Mouse (Mus musculus) regulatory T cell (primary cell): ENCODE results near the gene Dennd2a.

Experiments
- in situ Hi-C: fragments of 300-600 bp; cut with MboI, MseI; formaldehyde crosslinking; loops from one replicate; pipeline ENCODE4 v1.15.1; 2025; ENCODE audit warnings: high pct_unique_total_duplicates

Dennd2a gene

DNA sequence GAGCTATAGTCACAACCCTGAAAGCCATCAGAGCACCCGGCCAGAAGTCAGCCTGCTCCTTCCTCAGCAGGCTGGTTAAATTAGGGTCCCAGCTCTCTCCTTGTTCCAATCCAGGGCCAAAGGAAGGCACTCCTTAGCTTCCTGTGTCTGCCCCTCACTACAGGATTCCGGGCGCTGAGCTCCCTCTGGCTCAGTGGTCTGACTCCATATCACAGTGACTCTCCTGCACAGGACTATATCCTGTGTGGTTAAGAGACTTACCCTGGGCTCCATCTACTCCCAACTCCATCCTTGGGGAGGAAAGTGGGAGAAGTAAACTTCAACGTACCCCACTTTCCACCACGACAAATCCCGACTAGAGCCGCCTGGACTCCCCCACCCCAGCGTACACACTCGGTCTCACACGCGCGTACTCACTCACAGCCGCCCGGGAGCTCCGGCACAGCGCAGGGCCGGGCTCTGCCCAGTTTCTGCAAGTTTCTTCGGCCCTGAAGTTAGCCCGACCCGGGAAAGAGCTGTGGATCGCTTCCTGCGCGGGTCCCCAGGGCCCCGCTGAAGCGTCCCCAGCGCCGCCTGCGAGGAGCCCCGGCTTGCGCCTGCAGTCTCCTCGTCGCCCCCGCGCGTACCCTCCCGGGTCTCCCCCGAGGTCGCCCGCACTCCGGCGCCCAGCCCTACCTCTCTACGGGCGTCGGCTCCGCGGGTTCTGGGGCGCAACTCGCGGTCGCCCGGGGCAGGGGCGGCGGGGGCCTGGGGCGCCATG, 587 bp downstream of the Dennd2a start:
- in situ Hi-C loops, result no loop called here

DNA sequence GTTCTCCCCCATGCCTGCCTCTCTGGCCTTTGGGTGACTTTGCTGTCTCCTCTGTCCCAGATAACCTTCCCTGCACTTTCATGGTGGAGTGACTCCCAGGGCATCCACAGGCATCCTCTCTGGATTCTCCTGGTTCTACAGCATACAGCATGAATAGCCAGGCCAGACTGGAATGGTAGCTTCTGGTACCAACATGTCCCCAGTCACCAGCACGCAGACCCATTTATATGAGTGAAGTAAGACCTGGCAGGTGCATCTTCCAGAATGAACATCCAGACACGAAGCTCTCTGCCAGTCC, 2.1 kb downstream of the Dennd2a start:
- in situ Hi-C loops, result no loop called here

DNA sequence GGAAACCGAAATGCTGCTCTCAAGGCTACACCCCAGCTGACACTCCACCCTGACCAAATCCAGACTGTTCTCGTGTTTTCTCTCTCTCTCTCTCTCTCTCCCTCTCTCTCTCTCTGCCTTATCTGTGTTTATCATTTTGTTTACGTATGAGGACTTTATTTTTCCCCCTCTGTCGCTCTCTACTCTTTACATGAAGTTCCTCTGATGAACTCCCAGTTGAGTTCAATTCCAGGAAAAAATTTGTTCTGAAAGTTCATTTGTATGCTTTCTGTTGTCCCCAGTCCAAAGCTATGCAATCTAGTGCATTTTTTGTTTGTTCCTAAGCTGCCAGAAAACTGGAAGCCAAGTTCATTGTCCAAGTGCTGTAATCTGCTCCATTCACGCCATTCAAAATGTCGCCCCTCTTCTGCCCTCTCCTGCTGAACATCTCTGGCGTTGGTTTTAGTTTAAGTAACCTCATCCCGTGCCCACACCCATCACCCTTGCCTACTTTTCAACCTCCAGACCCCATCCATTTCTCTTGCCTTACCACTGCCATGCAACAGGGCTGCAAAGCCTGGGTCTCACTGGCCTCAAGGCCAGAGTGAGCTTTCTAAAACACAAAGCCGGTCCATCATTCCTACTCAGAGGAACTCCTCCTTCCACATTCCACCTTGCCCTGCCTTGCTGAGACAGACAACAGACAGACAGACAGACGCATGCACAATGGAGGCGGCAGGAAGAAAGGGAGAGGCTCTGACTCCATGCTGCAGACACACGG, 2.6 kb downstream of the Dennd2a start:
- in situ Hi-C loops, result no loop called here

DNA sequence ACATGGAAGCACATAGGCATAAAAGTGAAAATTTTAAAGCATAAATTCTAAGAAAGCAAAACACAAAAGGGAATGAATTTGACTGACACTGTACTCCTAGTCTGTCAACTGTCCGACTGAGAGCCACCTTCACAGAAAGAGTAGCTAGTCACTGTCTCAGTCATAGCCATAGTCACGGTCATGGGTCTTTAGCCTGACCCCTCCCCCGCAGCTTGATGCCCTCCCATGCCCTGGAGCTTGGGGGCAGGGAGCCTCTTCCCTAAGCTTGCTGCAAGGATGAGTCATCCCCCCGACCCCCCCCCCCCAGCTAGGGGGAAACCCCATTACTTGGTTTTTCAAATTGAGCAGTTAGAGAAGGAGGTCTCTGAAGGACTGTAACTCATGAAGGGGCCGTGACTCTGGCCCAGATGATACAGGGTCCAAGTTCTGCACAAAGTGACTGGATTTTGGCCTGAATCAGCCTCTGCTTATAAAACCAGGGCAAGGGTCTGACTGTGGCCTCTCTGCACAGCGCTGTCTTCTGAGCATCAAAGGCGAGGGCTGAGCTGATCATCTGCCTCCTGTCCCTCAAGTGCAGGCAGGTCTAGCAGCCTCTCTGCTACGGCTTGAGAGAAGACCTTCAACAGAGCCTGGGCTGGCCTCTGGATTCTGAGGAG, 5.6 kb downstream of the Dennd2a start:
- in situ Hi-C loops, result no loop called here

DNA sequence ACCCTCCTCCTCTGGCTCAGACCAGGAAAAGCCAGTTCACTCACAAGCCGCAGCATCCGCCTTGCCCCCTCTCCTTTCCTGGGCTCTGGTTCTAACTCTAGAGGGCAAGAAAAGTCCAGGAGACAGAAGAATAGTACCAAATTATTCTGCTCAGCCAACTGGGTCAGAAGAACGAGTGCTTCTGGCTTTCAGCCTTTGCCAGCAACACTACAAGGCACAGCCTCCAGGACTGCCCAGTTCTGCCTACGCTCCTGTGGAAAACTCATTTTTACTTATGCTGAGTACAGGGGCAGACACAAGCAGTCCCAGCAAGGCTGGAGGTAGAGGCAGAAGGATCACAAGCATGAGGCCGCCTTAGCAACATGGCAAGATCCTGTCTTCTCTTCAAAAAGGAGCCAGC, 9.6 kb downstream of the Dennd2a start:
- in situ Hi-C loops, result no loop called here

DNA sequence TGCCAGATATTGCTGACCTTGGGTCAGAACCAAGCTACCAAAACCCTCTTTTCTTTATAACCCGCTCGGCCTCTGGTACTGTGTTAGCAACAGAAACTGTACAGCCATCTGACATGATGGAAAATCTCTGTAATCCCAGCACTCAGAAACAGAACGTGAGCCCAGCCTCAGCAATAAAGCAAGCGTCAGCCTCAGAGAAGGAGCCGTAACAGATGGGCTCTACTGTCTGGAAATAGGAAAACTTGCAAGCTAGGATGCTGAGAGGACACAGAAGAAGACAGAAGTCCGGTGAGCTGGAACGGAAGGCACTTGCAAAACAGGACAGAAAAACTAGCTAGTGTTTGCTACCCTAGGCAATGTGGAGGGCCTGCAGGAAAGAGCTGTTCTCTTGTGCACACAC, 12.2 kb downstream of the Dennd2a start:
- in situ Hi-C loops, result no loop called here

DNA sequence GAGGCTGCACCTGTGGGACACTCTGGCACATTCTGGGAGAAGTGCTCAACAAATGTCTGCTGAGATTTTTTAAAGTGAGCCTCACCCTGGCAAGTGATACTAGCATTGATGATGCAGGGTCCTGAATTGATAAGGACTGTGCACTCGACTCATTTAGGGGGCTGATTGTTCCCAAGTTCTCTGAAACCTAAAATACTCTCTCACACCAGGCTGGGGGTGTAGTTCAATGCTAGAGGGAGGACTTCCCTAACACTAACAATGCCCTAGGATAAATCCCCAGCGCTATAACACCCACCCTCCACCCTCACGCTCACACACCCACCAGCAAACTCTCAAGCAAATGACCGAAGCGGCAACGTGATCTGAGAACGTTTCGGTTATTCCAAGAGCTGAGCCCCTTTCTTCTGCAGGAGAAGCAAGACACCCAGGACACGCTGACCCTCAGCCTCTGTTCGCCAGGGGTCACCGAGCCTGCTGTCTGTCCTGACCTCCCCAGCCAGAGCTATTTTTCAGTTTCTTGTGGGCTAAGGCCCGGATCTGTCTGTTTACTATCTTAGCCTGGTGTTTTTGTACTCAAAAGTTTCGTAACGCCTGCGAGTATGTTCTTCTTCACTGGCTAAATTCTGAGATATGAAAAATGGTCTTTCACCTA, 13.8 kb downstream of the Dennd2a start:
- in situ Hi-C loops, result no loop called here

DNA sequence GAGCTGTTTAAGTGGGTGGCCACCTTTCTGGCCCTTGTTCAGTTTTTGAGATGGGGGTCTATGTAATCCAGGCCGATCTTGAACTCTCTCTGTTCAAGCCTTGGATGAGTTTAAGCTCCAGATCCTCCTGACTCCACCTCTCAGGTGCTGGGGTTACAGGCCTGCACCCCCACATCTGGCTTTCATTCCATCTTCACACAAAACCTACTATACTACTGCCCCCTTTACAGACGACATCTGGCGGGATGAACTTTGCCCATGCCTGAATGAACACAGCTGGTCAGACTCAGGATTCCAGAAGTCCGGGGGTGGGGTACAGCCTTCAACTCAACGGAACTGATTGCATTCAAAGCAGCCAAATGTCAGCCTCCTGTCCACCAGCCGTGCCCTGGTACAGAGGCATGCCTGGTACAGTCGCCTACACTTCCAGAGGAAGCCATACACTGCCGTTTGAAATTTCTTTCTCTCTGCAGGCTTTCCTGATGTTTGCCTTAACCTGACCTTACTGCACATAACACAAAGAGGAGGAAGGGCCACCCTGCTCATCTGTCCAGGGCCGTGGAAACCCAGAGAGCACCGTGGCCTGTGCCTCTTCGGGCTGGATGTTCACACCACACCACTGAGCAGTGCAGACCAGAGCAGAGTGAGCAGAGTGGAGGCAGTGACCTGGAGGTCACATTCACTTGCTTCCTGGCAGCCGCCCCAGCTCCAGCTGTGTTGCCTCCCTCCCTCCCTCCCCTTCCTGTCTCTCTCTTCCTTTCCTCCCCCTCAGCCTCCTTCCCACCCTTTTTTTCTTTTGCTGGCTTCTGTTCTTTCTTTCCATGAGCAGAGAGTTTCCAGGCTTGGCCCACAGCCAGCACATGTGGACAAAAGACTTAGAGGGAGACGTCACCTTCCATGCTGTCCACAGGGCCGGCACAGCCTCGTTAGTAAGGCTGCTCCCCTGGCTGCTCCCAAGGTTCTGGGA, 14.8 kb downstream of the Dennd2a start:
- in situ Hi-C loops, result no loop called here

DNA sequence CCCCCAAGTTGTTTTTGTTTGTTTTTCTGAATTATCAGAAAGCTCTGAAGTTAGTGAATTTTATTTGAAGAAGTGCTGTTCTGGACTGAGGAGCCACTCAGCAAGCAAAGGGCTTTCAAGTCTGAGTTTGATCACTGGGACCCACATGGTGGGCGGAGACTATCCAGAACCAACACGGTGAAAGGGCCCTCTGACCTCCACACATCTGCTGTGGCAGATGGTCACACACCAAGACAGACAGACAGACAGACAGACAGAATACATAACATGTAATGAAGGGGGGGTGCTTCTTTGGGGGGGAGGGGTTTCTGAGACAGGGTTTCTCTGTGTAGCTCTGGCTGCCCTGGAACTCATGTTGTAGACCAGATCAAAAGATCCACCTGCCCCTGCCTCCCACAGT, 17.1 kb downstream of the Dennd2a start:
- in situ Hi-C loops, result no loop called here

DNA sequence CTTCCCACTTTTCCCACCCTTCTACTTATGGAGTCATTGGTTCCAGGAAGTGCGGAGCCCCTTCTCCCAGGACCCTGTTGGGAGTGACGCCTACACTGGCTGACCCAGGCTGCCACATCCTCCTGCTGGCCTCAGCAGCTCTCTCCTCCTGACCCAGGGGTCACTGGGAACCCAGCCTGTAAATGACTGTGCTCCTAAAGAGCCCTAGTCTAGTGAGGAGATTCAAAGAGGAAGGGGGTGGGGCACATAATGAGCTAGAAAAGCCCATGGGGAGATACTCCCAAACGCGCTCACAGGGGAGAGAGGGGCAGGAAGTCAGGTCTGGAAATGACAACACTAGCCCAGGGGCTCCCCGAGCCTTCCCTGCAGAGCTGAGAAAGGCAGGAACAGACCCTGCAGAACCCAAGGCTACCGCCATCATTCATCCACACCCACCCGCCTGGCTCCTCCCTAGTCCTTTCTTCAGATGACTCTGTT, 17.9 kb downstream of the Dennd2a start:
- in situ Hi-C loops, result no loop called here

DNA sequence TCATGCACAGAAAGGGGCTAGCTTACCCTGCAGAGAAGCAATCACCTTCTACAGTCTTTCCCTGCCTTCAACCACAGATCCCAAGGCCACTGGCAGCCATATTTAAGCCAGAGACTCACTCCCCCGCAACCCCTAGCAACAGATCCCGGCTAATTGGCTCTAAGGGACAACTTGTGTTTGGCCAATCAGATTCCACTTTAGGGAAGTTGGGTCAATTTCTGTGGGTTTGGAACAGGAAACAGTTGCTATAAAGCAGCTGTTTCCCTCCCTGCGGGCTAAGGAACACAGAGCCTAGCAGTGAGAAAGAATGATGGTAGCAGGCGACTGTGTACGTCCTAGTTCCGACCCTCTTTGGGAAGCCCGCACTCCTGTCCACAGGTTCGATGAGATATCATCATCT, 19.4 kb downstream of the Dennd2a start:
- in situ Hi-C loops, result no loop called here

DNA sequence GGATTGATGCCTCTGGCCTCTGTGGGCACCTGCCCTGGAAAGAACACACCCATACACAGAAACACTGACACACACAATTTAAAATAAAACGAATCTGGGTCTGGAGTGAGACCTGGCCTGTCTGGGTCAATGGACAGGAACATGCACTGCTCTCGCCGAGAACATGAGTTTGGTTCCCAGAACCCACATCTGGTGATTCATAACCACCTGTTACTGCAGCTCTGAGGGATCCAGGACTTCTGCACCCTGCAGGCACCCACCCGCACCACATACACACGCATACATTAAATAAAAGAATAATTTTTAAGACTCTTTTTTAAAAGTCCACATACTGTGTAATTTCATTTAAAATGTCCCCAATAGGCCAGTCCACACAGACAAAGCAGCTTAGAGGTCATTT, 20.4 kb downstream of the Dennd2a start:
- in situ Hi-C loops, result no loop called here

DNA sequence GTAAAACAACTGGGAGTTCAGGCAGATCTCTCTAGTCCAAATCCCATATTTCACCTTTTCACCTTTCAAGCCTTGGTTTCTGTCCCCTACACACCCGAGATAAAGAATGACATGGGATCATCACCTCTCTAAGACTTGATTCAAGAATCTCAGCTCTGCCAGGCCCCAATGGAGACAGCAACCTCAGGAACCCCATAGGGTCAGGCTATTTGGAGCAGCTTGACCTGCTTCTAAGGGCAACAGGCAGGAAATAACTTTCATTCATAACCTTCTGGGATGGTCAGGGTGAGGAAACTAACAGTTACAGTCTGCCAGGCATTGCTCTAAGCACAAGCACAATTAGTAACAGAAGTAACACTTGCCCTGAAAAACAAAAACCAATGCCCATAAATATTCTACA, 21.0 kb downstream of the Dennd2a start:
- in situ Hi-C loops, result no loop called here

DNA sequence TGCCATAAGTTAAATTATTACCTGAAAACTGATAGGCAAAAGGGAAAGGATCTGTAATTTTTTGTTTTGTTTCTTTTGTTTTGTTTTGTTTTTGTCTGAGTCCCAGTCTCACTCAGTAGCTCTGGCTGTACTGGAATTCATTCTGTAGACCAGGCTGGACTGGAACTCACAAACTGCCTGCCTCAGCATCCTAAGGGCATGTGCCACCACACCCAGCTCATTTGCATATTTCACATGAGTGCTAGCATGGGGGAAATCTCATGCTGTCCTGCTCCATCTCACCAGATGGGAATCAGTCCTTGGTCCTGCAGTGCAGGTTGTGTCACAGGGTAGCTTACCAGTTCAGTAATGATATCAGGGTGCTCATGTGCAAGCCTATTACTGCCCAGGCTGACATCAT, 22.7 kb downstream of the Dennd2a start:
- in situ Hi-C loops, result no loop called here

DNA sequence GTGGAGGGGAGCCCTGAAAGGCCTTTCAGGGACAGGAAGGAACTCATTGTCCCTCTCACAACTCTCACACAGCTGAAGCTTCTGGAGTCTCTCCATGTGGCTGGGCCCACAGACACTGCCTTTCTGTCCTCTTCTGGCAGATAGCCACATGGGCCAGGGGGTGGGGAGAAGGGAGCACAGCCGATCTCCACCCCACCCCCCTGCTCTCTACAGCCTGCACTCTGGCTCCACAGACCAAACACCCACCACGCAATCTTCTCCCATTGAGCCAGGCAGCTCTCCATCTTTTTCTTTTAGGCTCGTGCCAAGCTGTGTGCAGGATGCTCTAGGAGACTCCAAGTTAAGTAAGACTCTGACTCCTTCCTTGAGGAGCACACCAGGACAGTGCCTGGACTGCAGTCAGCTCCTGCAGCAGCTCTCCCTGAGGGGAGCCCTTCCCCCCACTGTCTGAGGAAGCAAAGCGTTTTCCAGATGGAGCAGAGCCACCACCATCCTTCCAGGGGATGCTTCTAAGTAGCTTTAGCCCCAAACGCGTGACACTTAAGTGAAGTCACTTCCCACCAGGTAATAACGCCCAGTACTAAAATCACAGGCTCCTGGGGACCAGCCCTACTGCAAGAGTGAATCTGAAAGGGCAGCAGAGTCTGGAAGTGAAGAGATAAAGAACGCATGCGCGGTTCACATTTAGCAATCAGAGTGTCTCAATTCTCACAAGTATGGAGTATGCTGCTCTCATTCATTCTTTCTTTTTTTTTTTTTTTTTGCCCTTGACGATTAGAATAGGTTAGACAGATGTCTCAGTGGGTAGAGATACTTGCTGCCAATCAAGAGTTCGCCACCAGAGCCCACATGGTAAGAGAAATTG, 28.8 kb downstream of the Dennd2a start:
- in situ Hi-C loops, result no loop called here

DNA sequence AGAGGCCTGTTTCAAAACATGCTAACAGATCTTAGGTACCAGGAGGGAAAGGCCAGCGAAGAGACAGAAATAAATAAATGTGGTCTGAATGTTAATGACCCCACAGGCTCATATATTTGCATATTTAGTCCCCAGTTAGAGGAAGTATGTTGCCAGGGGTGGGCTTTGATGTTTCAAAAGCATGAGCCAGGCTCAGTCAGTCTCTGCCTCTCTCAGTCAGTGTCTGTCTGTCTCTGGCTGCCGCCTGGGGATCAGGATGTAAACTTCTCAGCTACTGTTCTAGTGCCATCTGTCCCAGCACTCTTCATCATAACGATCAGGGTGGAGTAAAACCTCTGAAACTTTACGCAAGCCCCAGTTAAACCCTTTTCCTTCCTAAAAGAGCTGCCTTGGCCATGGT, 29.9 kb downstream of the Dennd2a start:
- in situ Hi-C loops, result no loop called here

DNA sequence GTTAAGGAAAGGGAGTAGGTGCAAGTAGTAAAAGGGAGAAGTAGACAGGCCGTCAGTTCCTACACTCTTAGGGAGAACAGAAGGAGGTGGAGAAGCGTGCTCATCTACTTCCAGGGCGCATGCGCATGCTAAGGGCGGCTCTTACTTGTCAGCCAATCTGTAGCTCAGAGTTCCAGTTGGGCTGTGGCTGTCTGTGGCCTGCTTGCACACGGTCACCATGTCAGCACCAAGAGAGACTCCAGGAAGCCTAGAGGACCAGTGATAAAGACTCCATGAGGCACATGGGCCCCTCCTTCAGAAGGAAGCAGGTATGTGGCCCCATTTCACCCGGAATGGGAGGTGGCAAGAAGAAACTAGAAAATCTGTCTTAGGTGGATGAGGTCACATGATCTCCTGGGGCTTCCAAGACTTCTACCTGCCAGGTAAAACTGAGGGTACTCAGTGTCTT, 30.3 kb downstream of the Dennd2a start:
- in situ Hi-C loops, result no loop called here

DNA sequence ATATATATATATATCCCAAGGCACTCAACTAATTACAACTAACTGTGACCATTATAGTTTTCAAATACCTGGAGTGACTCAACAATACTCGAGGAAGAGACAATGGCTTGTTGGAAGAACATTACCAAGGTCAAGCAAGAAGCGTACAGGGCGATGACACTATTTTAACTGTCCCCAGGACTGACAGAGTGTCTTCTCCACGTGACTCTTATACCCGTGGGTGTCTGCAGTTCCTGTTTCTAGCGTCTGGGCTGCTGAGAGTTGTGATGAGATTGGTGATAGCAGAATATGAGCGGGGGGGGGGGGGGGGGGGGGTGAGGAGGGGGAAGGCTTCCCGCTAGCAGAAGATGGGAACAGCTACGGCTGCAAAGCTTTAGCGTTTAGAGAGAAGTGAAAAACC, 30.9 kb downstream of the Dennd2a start:
- in situ Hi-C loops, result no loop called here

DNA sequence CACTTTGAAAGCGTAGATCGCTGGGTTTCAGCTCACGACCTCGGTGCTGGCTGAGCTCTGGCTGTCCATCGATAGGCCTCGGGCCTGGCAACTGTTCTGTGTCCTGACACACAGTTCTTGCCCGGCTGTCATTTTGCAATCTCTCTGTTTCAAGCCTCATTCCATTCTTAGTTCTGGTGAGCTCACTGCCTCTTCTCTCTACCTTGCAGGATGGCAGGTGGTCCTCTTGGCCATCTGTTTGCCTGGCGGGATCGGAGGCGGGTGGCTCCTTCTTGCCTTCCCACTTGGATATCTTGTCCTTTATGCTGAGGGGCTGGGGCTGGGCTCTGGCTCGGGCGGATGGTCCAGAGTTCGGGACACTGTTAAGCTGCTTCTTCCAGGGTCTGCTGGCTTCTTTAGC, 34.5 kb downstream of the Dennd2a start:
- in situ Hi-C loops, result no loop called here

DNA sequence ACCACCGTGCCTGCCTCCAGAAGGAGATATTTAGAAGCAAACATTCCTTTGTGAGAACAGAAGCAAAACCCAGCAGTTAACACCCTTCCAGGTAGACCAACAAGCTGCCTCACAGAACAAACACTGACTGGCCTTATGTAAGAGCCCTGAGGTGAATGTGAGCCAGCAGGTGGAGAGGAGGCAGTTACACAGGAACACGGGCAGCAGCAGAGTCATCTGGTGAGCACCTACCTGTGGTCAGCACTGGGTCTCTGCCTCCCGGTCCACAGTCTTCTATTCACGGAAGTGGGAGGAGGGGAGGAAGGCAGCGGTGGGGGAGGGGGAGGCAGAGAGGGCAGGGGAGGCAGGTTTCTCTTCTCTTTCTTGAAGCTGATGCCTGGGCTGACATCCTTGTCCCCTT, 35.2 kb downstream of the Dennd2a start:
- in situ Hi-C loops, result no loop called here
